Mouse (Mus musculus): ENCODE data around the gene Yif1a.

GRCm38 (mm10) chr19:5109659-5110453 is 21.5 kb downstream of the Yif1a start:
- no peak for TF ChIP-seq CTCF (IDR thresholded peaks at IDR 0.05; ENCODE audit: control insufficient read depth, insufficient read depth, insufficient read length)
- no peak for TF ChIP-seq MAX (IDR thresholded peaks at IDR 0.05)
- no peak for TF ChIP-seq USF1 (IDR thresholded peaks at IDR 0.05; ENCODE audit: low read depth)
- TF ChIP-seq MYOD1 (IDR thresholded peaks at IDR 0.05; ENCODE audit: control insufficient read depth, insufficient read length, low read depth), result no peak
- no peak for TF ChIP-seq FOSL1 (IDR thresholded peaks at IDR 0.05; ENCODE audit: insufficient read depth, low read length, poor library complexity, severe bottlenecking)
- TF ChIP-seq CEBPB (IDR thresholded peaks at IDR 0.05; ENCODE audit: low read depth), result no peak

All from C2C12 (cell line).